Mouse (Mus musculus) small intestine, adult 2 months (tissue): ENCODE measurements around the gene Id3.

ENCODE experiments used
- CTCF ChIP-seq: fragments of 200-500 bp; IDR thresholded peaks from 2 replicates; pipeline ENCODE4 v1.5.1; 2012; ENCODE audit warnings: low read depth, mild to moderate bottlenecking, control low read depth, inconsistent platforms, low read length, moderate library complexity, mixed read lengths; ENCODE audit not compliant: insufficient replicate concordance, insufficient read length; ENCODE audit errors: extremely low read depth
- POLR2A ChIP-seq: fragments of 200-500 bp; IDR thresholded peaks from 2 replicates; pipeline ENCODE4 v1.6.1; 2012; ENCODE audit warnings: low read depth, mild to moderate bottlenecking, control low read depth, inconsistent platforms, low read length, moderate library complexity

GRCm38 (mm10) chr4:136142267-136143192 is 767 bp upstream of the Id3 start:
- TF ChIP-seq CTCF (no peak), POLR2A (no peak)
